Mouse (Mus musculus) midbrain, embryonic 12.5 days (tissue): ENCODE data around the gene Cyb561d2. TPM values are rescaled to one million over a fixed set of nuclear protein-coding genes. Genes with fewer than 3 reads are reported as not detected.

Experiments used
- ATAC-seq: fragments of 200-750 bp; cut with Nextera tagmentation; 2 replicates; pipeline ENCODE4 v1.8.0; 2017; ENCODE audit warnings: low read depth, moderate TSS enrichment, moderate library complexity; ENCODE audit not compliant: low FRiP score
- H3K27ac ChIP-seq: fragments of 300-500 bp; sonication (generic); replicated peaks from 2 replicates; pipeline ENCODE4 v1.5.1; 2016; ENCODE audit warnings: mild to moderate bottlenecking
- H3K27me3 ChIP-seq: fragments of 300-500 bp; sonication (generic); 2 replicates; pipeline ENCODE4 v1.6.1; 2016; ENCODE audit warnings: mild to moderate bottlenecking
- H3K36me3 ChIP-seq: fragments of 300-500 bp; sonication (generic); 2 replicates; pipeline ENCODE4 v1.6.1; 2016
- H3K4me1 ChIP-seq: fragments of 300-500 bp; sonication (generic); 2 replicates; pipeline ENCODE4 v1.6.1; 2016
- H3K4me2 ChIP-seq: fragments of 300-500 bp; sonication (generic); replicated peaks from 2 replicates; pipeline ENCODE4 v1.6.1; 2016; ENCODE audit warnings: mild to moderate bottlenecking, moderate library complexity
- H3K4me3 ChIP-seq: fragments of 300-500 bp; sonication (generic); 2 replicates; pipeline ENCODE4 v1.5.1; 2016; ENCODE audit warnings: mild to moderate bottlenecking
- H3K9ac ChIP-seq: fragments of 300-500 bp; sonication (generic); replicated peaks from 2 replicates; pipeline ENCODE4 v1.6.1; 2016; ENCODE audit warnings: mild to moderate bottlenecking, moderate library complexity
- H3K9me3 ChIP-seq: fragments of 300-500 bp; sonication (generic); 2 replicates; pipeline ENCODE4 v1.6.1; 2016; ENCODE audit warnings: mild to moderate bottlenecking
- WGBS: fragments of 180-500 bp; shearing (Covaris S2); methylation state at CpG from one replicate; pipeline ENCODE4 v1.1.7; 2016; 5-methylcytosine and 5-hydroxymethylcytosine counted together
- polyA plus RNA-seq: library from polyadenylated mRNA; unstranded; fragments of >200 nt; fragmentation: Nextera tagmentation; extraction: Ambion mirVana; gene quantifications from 2 replicates; pipeline ENCODE4 v1.2.1, GENCODE M21; 2016

The Cyb561d2 gene
- 19.3 and 19.4 TPM in 2 replicates for polyA plus RNA-seq

GRCm38 (mm10) chr9:107541474-107542351, at the start of gene Cyb561d2, which contains the start of gene Nprl2:
TSS of gene Cyb561d2 (minus strand) at chr9:107542193.
TSS of gene Nprl2 (plus strand) at chr9:107542226.
- Histone ChIP-seq H3K27me3 (no peaks in the 10 kb centered on the region), H3K36me3 (peaks cover 50% of the 10 kb centered on the region), H3K27ac (peak within 1 kb of the TSS; percentile 49; the same call in 1 of the 2 replicates), H3K9ac (peak within 1 kb of the TSS; percentile 73), H3K4me2 (peak within 1 kb of the TSS; percentile 91), H3K4me1 (peaks cover 36% of the 10 kb centered on the region), H3K9me3 (no peaks in the 10 kb centered on the region), H3K4me3 (peak within 1 kb of the TSS; percentile 66)
- peak; percentile 85 for ATAC-seq
- under 1% methylated on average over 46 of the region's 46 CpGs for WGBS

GRCm38 (mm10) chr9:107590773-107591060, 48.7 kb upstream of the Cyb561d2 start:
- WGBS, result 94% methylated on average over 6 of the region's 6 CpGs
- Histone ChIP-seq H3K9ac (no peak overlapping the region), H3K4me3 (0 out of 2 replicates have a peak overlapping the region, but pooled peaks have one; percentile 1), H3K27ac (no peak overlapping the region), H3K4me1 (peaks cover 18% of the 10 kb centered on the region), H3K4me2 (no peak overlapping the region), H3K36me3 (peaks cover 45% of the 10 kb centered on the region), H3K9me3 (no peaks in the 10 kb centered on the region), H3K27me3 (no peaks in the 10 kb centered on the region)
- no peak for ATAC-seq

GRCm38 (mm10) chr9:107590058-107590772, 48.2 kb upstream of the Cyb561d2 start:
- Histone ChIP-seq H3K27me3 (no peaks in the 10 kb centered on the region), H3K9me3 (no peaks in the 10 kb centered on the region), H3K27ac (no peak overlapping the region), H3K36me3 (peaks cover 45% of the 10 kb centered on the region), H3K9ac (no peak overlapping the region), H3K4me1 (peaks cover 18% of the 10 kb centered on the region), H3K4me2 (no peak overlapping the region), H3K4me3 (no peak overlapping the region)
- WGBS, result 93% methylated on average over 25 of the region's 25 CpGs
- ATAC-seq, result no peak

GRCm38 (mm10) chr9:107587833-107588639, 46.0 kb upstream of the Cyb561d2 start:
- Histone ChIP-seq H3K9ac (peak overlapping the region; percentile 69), H3K4me1 (peaks cover 18% of the 10 kb centered on the region), H3K4me3 (peak overlapping the region; percentile 79), H3K27ac (no peak overlapping the region), H3K27me3 (no peaks in the 10 kb centered on the region), H3K9me3 (no peaks in the 10 kb centered on the region), H3K4me2 (peak overlapping the region; percentile 82), H3K36me3 (peaks cover 38% of the 10 kb centered on the region)
- ATAC-seq, result no peak
- WGBS, result 7% methylated on average over 33 of the region's 33 CpGs

- no peaks in the 10 kb centered on the region for H3K9me3 ChIP-seq
- H3K27me3 ChIP-seq, result no peaks in the 10 kb centered on the region
- 14% methylated on average over 46 of the region's 46 CpGs for WGBS
- H3K27ac ChIP-seq, result no peak within 1 kb of the TSS
- H3K36me3 ChIP-seq, result peaks cover 39% of the 10 kb centered on the region
- peak within 1 kb of the TSS; percentile 79 for H3K4me3 ChIP-seq
- H3K4me1 ChIP-seq, result peaks cover 18% of the 10 kb centered on the region
- peak within 1 kb of the TSS; percentile 82 for H3K4me2 ChIP-seq
- peak within 1 kb of the TSS; percentile 69 for H3K9ac ChIP-seq
- ATAC-seq, result peak; percentile 97
These were observed 45.2 kb upstream of the Cyb561d2 start, which contains the start of gene Ifrd2 for GRCm38 (mm10) chr9:107586974-107587832. TSS of gene Ifrd2 (plus strand) at chr9:107587642.

- ATAC-seq, result no peak
- Histone ChIP-seq H3K4me3 (no peak overlapping the region), H3K36me3 (peaks cover 32% of the 10 kb centered on the region), H3K9ac (no peak overlapping the region), H3K27ac (no peak overlapping the region), H3K9me3 (no peaks in the 10 kb centered on the region), H3K27me3 (no peaks in the 10 kb centered on the region), H3K4me2 (no peak overlapping the region), H3K4me1 (peaks cover 24% of the 10 kb centered on the region)
- WGBS, result 91% methylated on average over 5 of the region's 5 CpGs
These were observed 44.5 kb upstream of the Cyb561d2 start for GRCm38 (mm10) chr9:107586504-107586903.

- Histone ChIP-seq H3K27me3 (no peaks in the 10 kb centered on the region), H3K27ac (no peak overlapping the region), H3K4me1 (peaks cover 35% of the 10 kb centered on the region), H3K9me3 (no peaks in the 10 kb centered on the region), H3K9ac (no peak overlapping the region; the same call in 1 of the 2 replicates), H3K4me3 (no peak overlapping the region), H3K36me3 (peaks cover 16% of the 10 kb centered on the region; the same call in 1 of the 2 replicates), H3K4me2 (no peak overlapping the region)
- no peak for ATAC-seq
- 92% methylated on average over 14 of the region's 14 CpGs for WGBS
These were observed 41.2 kb upstream of the Cyb561d2 start for GRCm38 (mm10) chr9:107583174-107583573.

- no peak overlapping the region for H3K4me3 ChIP-seq
- no peak overlapping the region for H3K4me2 ChIP-seq
- no peak for ATAC-seq
These were observed 40.6 kb upstream of the Cyb561d2 start for GRCm38 (mm10) chr9:107582509-107583062.

GRCm38 (mm10) chr9:107581584-107581983, 39.6 kb upstream of the Cyb561d2 start:
- Histone ChIP-seq H3K4me3 (peak overlapping the region; percentile 64; the same call in 1 of the 2 replicates), H3K9ac (no peak overlapping the region; the same call in none of the 2 replicates)

More at GRCm38 (mm10) chr9:107582509-107583062, 40.6 kb upstream of the Cyb561d2 start:
- H3K9me3 ChIP-seq, result no peaks in the 10 kb centered on the region
- no peaks in the 10 kb centered on the region for H3K27me3 ChIP-seq
- peaks cover 16% of the 10 kb centered on the region; the same call in 1 of the 2 replicates for H3K36me3 ChIP-seq
- no peak overlapping the region for H3K9ac ChIP-seq
- H3K27ac ChIP-seq, result no peak overlapping the region
- 90% methylated on average over 7 of the region's 7 CpGs for WGBS
- peaks cover 32% of the 10 kb centered on the region for H3K4me1 ChIP-seq

GRCm38 (mm10) chr9:107580501-107581317, 38.7 kb upstream of the Cyb561d2 start, which contains the start of gene Hyal3:
TSS of gene Hyal3 (plus strand) at chr9:107580818.
- H3K9ac ChIP-seq, result peak within 1 kb of the TSS; percentile 78
- H3K4me2 ChIP-seq, result peak within 1 kb of the TSS; percentile 97
- H3K36me3 ChIP-seq, result peaks cover 16% of the 10 kb centered on the region; the same call in 1 of the 2 replicates
- peak within 1 kb of the TSS; percentile 72 for H3K27ac ChIP-seq
- peaks cover 38% of the 10 kb centered on the region for H3K4me1 ChIP-seq
- no peaks in the 10 kb centered on the region for H3K27me3 ChIP-seq
- peak; percentile 53 for ATAC-seq
- H3K9me3 ChIP-seq, result no peaks in the 10 kb centered on the region
- 1% methylated on average over 32 of the region's 32 CpGs for WGBS
- peak within 1 kb of the TSS; percentile 64 for H3K4me3 ChIP-seq

More at GRCm38 (mm10) chr9:107581584-107581983, 39.6 kb upstream of the Cyb561d2 start:
- Histone ChIP-seq H3K9me3 (no peaks in the 10 kb centered on the region), H3K27ac (no peak overlapping the region), H3K4me2 (peak overlapping the region; percentile 97), H3K36me3 (peaks cover 16% of the 10 kb centered on the region; the same call in 1 of the 2 replicates), H3K27me3 (no peaks in the 10 kb centered on the region), H3K4me1 (peaks cover 38% of the 10 kb centered on the region)
- ATAC-seq, result no peak
- 78% methylated on average over 4 of the region's 4 CpGs for WGBS
